Mouse (Mus musculus) cerebellum, postnatal 4 days (tissue): ENCODE measurements at regions not wholly inside any gene's neighbourhood (a gene's known extent, or its start where the extent isn't known, plus 50 kb on each side); places are given as distances from the start of the nearest gene placed in this dataset.

ENCODE experiments used
- DNase-seq, 2 experiments: peaks; one replicate each; pipeline ENCODE4 v3.0.0; 2022; ENCODE audit warnings: low spot score in 2 of 2, mixed read lengths in 1 of 2

GRCm38 (mm10) chr1:14421030-14421429 lies 1672.1 kb downstream of the 4930444P10Rik start:
- DNase-seq = no peak

DNA sequence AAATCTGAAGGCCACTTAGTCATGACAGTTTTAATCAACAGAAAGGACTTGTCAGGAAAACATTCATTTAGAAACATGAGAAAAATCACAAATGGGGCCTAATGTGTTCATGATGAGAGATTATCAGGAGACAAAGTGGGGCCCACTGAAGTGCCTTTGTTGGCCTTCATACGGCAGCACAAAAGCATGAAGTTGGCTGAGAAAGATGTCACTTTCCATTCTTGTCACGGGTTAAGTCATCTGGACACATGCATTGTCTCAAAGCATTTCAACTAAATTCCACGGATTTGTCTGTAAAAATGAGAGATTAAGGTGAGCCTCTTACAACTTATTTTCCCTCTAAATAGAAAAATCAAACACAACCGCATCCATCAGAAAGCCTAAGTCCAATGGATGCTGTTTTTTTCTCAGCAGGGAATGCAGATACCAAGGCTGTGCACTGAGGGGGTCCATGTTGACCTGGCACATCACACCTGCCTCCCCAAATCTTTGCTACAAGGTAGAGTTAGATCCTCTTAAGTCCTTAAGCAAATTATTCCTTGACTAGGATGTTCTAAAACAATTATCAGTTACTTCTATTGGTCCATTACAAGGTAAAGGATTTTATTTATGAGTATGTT lies 1679.2 kb downstream of the 4930444P10Rik start:
- no peak for DNase-seq

GRCm38 (mm10) chr1:14369957-14370833 lies 1722.9 kb downstream of the 4930444P10Rik start:
- DNase-seq = no peak

DNA sequence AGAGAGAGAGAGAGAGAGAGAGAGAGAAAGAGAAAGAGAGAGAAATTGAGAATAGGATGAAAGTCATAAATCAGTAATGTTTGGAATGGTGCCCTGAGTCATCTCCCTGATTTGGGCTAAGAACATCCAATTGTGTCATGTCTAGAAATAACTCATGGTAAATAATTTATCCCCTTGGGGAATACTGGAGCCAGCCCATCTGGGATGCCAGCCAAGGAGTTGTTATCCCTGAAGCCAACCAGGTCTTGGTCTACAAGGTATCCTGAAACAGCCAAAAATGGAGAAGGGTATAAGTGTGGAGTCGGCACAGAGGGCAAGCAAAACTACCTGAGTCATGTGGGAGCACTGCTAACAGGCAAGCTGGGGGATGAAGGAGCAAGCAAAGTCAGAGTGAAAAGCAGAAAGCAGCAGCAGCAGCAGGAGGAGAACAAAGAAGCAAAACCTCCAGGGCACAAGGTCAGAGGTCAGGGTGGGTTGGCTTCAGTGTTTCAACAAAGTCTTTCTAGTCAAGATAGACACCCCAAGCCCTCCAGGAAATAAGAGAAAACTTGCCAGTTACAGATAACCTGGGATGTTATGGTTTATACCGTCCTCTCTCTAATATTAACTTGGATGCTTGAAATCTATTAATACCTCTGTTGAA lies 1733.0 kb downstream of the 4930444P10Rik start:
- DNase-seq = no peak
